Mouse (Mus musculus) lung, postnatal 0 days (tissue): ENCODE results near the gene Esrrg.

Experiments
- CTCF ChIP-seq: IDR thresholded peaks from 2 replicates; pipeline ENCODE4 v1.5.1; 2016; ENCODE audit warnings: antibody characterized with exemption, mild to moderate bottlenecking
- EP300 ChIP-seq: IDR thresholded peaks from 2 replicates; pipeline ENCODE4 v1.6.1; 2016; ENCODE audit warnings: antibody characterized with exemption, mild to moderate bottlenecking, control low read depth

DNA sequence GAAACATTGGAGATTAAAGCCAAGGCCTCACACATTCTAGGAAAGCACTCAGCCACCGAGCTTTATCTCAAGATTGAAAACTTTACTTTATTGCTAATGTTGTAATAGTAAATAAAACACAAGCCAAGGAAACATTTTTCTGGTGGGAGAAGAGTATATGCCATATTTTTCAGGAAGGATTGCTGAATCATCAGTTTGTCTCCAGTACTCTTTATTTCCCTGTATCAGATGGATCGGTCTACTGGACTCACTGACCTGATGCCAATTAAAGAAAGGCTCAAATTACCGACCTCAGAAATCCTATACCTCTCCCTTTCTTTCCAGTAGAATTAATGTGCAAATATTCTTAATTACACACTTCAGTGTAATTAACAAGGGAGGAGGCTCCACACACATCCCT lies 4.7 kb downstream of the Esrrg start:
- TF ChIP-seq EP300 = no peak
- TF ChIP-seq CTCF = no peak
